Mouse (Mus musculus) c-Kit-positive CD71-positive TER-119-negative erythroid progenitor cells, embryonic 14.5 days (primary cell): ENCODE measurements around the gene Rps19.

Source experiments
- DNase-seq: peaks from one replicate; pipeline ENCODE4 v3.0.0-alpha.2; 2013; ENCODE audit warnings: low read depth

The Rps19 gene

DNA sequence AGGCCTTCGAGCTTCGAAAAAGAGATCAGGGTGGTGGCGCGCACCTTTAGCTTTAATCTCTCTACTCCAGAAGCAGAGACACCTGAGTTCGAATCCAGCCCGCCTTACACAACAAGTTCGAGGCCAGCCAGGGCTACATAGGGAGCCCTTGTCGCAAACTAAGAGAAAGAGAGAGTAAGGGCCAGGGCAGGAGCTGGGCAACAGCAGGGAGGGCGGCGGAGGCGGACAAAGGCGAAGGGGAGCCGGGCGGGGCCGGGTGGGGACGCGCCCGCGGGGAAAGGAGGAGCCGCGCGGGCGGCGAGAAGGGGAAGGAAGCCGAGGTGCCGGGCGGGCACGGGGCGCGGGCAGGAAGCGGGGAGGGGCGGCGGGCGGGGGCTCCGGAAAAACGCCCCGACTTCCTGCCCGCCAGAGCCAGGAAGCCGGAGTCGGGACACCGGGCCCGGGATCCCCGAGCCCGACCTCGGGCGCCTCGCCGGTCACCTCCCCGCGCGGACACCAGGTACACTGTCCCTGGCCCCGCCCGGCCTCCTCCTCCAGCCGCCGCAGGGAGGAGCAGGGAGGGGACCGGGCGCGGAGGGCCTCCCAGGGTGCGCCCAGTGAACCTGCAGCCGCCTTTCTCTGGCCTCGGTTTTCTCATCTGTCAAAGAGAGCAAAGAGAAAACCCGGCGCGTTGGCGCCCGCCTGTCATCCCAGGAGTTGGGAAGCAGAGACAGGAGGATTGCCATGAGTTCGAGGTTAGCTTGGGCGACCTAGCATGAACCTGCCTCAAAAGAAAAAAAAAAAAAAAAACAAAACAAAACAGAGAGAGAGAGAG, 18.7 kb downstream of the Rps19 start, which contains the start of gene Arhgef1:
Gene Arhgef1, plus strand, starts transcription at position 283 of the 814 bp plus-strand sequence.
- peak; percentile 52 for DNase-seq

DNA sequence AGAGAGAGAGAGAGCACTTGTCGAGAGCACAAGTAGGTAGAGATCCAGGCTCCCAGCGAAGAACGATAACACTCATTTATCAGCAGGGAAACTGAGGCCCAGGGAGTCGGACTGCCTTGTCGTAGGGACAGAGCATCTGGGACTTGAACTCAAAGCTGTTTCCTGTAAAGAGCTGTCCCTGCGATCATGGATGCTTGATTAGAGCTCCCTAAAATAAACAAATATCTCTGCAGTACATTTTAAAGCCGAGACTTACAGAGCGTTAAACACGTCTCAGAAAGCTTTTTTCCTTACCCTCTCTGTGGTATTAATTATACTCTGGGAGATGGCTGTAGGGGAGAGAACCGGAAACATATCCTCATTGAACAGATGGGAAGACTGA, 19.3 kb downstream of the Rps19 start:
- DNase-seq, result no peak

DNA sequence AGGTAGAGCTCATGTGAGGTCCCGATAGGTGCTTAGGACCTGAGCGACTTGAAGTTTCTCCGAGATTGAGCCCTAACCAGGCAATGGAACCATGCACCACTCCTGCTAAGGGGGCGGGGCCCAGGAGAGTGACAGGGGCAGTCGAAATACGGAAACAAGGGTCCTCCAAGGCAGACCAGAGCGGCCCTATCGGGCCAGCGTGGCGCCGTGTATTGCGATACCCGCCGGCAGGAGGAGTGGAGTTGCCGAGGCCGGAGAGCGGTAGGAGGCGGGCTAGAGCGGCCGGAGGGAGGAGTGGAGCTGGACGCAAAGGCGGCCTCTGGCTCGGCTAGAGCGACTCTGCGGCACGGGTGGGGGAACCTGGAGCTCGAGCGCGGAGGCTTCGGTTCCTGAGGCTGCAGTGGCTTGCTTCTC, 19.9 kb downstream of the Rps19 start:
- peak; percentile 95 for DNase-seq

DNA sequence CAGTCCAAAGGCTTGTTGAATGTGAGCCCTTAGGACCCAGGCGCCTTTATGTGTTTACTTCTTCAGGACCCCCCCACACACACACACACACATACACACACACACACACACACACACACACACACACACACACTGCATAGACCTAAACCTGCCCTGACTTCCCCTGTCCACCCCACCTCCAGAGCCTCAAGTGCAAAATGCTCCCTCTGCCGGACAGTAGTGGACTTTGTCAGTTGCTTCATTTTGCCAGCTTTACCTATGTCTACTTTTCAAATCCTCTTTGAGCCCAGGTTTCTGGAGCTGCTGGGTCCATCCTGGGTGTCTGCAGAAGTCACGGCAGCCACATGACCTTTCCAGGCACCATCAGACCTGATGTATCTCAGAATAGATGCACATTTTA, 20.8 kb downstream of the Rps19 start:
- DNase-seq, result peak; percentile 75

DNA sequence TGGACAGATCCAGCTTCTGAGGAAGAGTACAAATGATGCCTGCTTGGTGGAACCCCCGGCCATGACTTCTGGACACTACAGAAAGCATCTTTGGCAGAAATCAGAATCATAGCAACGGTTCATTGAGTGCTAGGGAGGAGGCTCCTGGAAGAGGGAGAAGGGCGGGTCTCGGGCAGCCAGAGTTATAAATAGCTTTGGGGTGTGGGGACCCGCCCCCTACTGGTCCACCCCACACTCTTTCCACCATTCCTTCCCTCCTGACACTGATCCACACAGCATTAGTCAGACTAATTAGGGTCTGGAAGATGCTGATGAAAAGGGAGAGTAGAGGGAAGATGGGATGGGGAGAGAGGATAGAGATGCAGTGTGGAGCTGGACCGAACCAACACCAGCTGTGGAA, 22.4 kb downstream of the Rps19 start:
- no peak for DNase-seq

DNA sequence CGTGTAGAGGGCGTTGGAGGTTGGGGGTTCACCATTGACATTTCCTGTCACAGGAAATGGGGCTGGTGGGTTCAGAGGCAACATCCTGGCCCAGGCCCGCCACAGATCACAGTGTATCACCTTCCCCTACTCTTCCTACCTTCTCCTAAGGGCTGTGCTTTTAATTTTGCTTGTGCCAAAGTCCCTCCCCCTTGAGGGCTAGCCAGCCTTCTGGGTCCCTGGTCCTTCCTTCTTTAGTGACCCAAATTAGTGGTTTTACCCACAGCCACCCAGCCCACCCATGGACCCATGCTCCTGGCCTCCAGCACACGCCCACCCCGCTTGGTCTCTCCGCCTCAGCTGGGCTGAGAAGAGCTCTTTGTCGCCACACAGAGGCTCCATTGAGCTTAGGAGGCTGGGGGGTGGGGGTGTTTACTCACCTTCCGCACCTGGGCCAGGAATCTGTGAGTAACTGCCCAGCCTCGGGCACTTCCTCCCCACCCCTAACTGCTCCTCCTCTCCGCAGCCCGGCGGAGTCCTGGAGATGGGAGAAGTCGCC, 23.1 kb downstream of the Rps19 start:
- no peak for DNase-seq

DNA sequence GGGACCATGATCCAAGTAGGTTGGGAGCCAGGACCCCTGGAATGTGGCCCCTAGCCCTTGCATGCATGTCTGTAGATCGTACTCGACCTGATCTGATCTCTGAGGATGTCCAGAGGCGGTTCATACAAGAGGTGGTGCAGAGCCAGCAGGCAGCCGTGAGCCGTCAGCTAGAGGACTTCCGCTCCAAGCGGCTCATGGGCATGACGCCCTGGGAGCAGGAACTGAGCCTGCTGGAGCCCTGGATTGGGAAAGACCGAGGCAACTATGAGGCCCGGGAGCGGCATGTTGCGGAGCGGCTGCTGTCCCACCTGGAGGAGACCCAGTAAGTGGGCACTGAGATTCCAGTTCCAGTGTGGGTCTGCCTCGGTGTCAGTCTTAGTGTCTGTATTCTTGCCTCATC, 28.3 kb downstream of the Rps19 start:
- no peak for DNase-seq

DNA sequence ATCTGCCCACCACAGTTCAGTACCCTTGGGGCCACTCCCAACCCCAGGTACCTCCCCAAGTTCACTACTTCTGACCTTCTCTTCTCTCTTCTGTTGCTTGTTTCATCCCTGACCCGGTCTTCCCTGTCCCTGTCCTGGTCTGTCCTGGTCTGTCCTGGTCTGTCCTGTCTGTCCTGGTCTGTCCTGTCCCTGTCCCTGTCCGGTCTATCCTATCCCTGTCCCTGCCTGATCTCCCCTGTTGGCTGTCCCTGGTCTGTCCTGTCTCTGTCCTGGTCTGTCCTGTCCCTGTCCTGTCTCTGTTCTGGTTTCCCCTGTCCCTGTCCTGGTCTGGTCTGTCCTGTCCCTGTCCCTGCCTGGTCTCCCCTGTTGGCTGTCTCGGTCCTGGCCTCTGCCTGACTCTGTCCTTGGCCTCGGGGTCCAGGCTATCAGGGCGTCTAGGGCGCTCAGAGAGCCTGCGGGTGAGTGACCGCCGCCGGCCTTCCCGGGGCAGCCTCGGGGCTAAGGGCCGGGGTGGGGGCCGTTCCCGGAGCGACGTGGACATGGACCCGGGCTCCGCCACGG, 34.7 kb downstream of the Rps19 start:
- DNase-seq, result no peak

DNA sequence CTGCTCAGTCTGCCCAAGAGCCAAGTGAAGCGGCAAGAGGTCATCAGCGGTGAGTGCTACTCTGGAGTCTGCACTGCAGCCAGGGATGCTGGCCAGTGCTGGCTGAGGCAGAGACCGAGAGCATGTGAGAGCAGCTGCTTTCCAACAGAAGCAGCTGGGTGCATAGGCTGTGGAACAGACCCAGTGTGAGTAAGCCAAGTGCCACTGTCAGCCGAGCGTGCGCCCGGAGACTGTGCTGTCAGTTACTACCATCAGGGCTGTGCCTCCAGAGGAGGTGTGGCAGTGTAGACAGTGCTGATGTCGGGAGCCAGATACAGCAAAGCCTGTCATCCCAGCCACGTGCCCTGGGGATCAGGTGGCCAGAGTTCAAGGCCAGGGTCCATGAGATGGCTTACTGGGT, 35.6 kb downstream of the Rps19 start:
- DNase-seq, result no peak

DNA sequence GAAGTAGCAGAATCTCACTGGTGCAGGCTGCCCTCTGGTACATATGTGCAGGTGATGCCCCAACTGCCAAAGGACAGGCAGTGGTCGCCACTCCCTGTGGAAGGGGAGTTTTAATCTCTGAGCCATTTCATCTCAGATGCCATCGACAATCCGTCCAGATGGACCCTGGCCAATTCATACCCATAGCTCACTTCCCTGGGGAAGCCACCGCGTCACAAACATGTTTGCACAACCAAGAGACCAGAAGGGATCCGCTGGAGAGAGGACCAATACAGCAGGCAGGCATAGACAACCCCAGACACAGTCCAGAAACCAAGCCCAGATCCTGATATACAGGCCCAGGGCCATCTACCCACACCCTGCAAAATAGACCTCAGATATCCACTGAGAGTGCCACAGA, 46.3 kb downstream of the Rps19 start:
- DNase-seq, result no peak

DNA sequence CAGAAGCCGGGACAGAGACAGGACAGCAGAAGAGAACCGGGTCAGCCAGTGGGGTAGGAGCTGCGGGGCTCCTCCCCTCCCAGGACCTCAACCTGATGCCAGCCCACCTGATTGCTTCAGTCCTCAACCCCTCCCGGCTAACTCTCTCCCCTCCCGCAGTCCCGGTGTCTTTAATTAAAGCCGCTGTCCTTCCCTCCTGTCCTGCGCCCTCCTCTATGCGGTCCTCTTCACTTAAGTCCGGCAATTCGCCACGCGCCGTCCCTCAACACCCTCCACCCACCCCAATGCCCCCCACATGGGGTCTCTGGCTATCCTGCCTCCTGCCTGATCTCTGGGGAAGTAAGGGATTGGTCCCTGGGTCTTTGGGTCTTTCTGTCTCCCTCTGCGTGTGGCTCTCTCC, 47.5 kb downstream of the Rps19 start:
- no peak for DNase-seq
